Mouse (Mus musculus) brain, embryonic 14.5 days (tissue): ENCODE measurements around the gene Coro2b.

Experiments
- CTCF ChIP-seq: fragments of 200-500 bp; IDR thresholded peaks from 2 replicates; pipeline ENCODE4 v1.5.1; 2012; ENCODE audit warnings: inconsistent platforms, mild to moderate bottlenecking, moderate library complexity, borderline replicate concordance; ENCODE audit not compliant: insufficient read depth, insufficient read length; ENCODE audit errors: extremely low read depth
- POLR2A ChIP-seq: fragments of 200-500 bp; IDR thresholded peaks from 2 replicates; pipeline ENCODE4 v1.6.1; 2012; ENCODE audit warnings: mild to moderate bottlenecking, inconsistent platforms, borderline replicate concordance; ENCODE audit not compliant: poor library complexity, insufficient read depth, insufficient read length, severe bottlenecking; ENCODE audit errors: extremely low read depth

GRCm38 (mm10) chr9:62559446-62559845 lies 22.6 kb upstream of the Coro2b start:
- no peak for TF ChIP-seq CTCF
- no peak for TF ChIP-seq POLR2A
